Mouse (Mus musculus): ENCODE data around the gene Cckbr. TPM values are rescaled to one million over a fixed set of nuclear protein-coding genes. Genes with fewer than 3 reads are reported as not detected.
A peak's percentile ranks its signal among the peaks of the same experiment; 100 is the strongest.

Gene Cckbr
- polyA plus RNA-seq, 1 experiment from 2014 or later = 5.5 TPM

DNA sequence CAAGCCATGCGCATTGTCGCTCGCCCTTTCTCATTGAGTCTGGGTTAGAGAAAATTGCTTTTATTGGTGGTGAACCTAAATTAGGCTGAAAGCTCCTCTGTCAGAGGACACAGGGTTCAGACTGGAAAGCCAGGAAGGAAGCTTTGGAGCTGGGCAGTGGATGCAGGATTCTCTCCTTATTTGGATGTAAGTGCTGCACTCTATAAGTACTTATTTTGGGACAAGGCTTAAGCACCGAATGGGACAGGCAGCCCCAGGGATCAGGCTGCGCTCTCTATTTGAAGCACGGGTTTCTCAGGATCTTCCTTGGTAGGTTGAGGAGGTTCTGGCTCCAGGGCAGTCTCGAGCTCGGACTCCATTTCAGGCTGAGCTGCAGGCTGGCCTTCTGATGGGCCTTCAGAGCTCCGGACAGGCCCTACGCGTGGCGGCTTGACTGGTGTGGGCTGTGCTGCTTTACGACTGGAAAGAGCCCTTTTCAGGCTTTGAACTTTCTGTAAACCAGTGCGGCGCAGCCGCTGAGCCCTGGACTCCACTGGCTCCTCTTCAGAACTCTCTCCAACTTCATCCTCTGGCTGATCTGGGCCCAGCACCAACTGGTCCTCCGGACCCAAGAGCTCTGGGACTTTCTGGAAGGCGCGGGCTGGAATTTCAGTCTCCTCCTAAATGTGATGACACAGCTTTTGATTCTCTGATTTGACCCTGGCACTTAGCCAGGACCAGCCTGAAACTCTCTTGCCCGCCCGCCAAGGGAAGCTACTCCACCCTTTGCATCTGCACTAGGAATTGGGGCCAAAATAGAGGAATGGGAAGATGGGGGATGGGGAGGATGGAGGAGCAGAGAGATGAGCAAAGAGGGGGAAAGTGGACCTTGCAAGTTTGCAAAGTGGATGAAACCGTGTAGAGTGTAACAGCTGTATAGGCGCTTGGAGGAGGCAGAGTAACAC, 55.3 kb downstream of the Cckbr start:
- Histone ChIP-seq H3K9me3 (no peaks in the 10 kb centered on the region), H3K27me3 (no peaks in the 10 kb centered on the region), H3K4me2 (peak overlapping the region; percentile 89), H3K36me3 (no peaks in the 10 kb centered on the region), H3K9ac (peak overlapping the region; percentile 69; the same call in 1 of the 2 replicates), H3K27ac (replicated peaks) (peak overlapping the region; percentile 86), H3K4me1 (replicated peaks) (peaks cover 21% of the 10 kb centered on the region), H3K4me3 (peak overlapping the region; percentile 50)
- WGBS = 58% methylated on average over 23 of the region's 23 CpGs
- peak; percentile 2 for ATAC-seq (ENCODE audit: low FRiP score, low read depth)

DNA sequence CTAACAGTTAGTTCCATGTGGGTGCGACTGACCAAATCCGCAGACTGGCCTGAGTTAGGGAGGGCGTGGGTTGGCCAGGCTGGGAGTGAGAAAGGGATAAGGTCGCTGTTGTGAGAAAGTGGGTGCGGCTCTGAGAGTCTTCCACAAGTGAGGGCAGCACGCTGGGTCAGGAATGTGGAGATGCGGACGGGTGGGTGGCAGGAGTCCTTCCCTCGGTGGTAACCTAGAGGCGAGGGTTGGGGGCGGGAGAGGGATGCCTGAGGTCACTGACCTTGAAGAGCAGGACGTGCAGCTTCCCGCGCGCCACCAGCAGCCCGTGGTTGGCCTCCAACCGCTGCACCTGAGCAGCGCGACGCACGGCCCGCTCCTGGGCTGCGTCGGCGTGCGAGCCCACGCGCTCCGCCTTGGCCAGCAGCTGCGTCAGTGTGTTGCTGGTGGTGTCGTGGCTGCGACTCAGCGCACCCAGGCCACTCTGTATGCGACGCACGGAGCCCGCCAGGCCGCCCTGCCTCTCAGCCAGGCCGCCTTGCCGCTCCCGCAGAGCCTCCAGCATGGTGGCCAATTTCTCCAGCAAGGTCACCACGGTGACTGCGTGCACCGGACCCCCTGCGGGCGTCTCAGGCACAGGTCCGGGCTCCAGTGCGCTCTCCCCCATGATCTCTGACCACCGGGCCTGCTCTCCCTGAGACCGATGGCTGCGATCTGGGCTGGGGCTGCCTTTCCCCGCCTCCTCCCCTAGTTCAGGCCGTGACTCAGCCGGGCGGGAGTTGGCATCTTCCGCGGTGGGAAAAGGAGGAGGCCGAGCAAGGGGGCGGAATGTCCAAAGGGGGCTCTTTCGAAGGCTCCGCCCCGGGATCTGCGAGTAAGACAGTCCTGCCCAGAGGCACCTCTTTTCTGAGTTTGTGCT, 56.2 kb downstream of the Cckbr start, which contains the start of gene Cavin3:
Gene Cavin3 (minus strand): TSS at position 796 of the 907 bp plus-strand sequence.
- H3K9me3 ChIP-seq = no peaks in the 10 kb centered on the region
- 3% methylated on average over 63 of the region's 63 CpGs for WGBS

DNA sequence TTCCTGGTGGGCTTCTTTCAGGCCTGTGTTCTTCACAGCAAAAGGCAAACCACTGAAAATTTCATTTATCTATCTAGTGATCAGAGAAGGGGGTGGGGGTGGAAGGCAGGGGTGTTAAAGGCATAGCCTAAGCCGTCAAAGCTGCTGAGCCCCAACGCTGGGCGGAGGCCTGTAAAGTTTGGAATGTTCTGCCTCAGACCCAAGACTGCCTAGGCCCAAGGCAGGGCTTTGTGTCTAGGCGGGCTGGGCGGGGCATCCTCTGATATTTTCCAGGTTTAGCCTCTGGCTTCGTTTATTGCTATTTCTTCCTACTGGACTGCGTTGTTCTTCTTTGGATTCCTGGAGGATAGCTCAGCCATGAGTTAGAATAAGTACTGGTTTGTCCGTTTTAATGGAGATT, 56.9 kb downstream of the Cckbr start:
- Histone ChIP-seq H3K27me3 (no peaks in the 10 kb centered on the region), H3K4me2 (peak overlapping the region; percentile 89), H3K27ac (replicated peaks) (peak overlapping the region; percentile 86), H3K9me3 (no peaks in the 10 kb centered on the region), H3K36me3 (no peaks in the 10 kb centered on the region), H3K4me3 (peak overlapping the region; percentile 50), H3K4me1 (replicated peaks) (peaks cover 21% of the 10 kb centered on the region), H3K9ac (peak overlapping the region; percentile 69; the same call in 1 of the 2 replicates)
- ATAC-seq (ENCODE audit: low FRiP score, low read depth) = peak; percentile 16
- WGBS = 55% methylated on average over 8 of the region's 8 CpGs

More for the DNA sequence above, 56.2 kb downstream of the Cckbr start, which contains the start of gene Cavin3:
- Histone ChIP-seq H3K9ac (peak within 1 kb of the TSS; percentile 69), H3K36me3 (no peaks in the 10 kb centered on the region), H3K4me3 (peak within 1 kb of the TSS; percentile 50), H3K4me2 (peak within 1 kb of the TSS; percentile 89), H3K27ac (replicated peaks) (peak within 1 kb of the TSS; percentile 86), H3K27me3 (no peaks in the 10 kb centered on the region), H3K4me1 (replicated peaks) (peaks cover 21% of the 10 kb centered on the region)
- ATAC-seq (ENCODE audit: low FRiP score, low read depth) = peak; percentile 89

DNA sequence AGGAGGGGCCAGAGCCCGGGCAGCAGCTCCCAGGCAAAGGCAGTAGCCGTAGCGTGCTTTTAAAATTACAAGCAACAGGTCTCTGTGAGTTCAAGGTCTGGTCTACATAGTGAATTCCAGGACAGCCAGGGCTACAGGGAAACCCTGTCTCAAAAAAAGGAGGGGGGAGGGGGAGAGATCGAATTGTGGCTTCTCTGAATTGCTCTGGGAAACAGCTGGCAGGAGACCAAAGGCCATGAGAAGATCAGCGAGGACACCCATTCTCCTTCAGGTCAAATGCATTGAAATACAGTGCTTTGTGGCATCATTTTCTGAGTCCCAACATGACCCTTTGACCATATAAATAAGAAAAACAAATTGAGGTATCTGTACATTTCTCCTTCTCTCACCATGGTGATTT, 59.5 kb downstream of the Cckbr start:
- 78% methylated on average over 5 of the region's 5 CpGs for WGBS
- Histone ChIP-seq H3K9ac (no peak overlapping the region), H3K27ac (replicated peaks) (no peak overlapping the region), H3K27me3 (no peaks in the 10 kb centered on the region), H3K9me3 (no peaks in the 10 kb centered on the region), H3K4me1 (replicated peaks) (peaks cover 21% of the 10 kb centered on the region), H3K36me3 (no peaks in the 10 kb centered on the region), H3K4me2 (no peak overlapping the region), H3K4me3 (no peak overlapping the region)
- no peak for ATAC-seq (ENCODE audit: low FRiP score, low read depth)

DNA sequence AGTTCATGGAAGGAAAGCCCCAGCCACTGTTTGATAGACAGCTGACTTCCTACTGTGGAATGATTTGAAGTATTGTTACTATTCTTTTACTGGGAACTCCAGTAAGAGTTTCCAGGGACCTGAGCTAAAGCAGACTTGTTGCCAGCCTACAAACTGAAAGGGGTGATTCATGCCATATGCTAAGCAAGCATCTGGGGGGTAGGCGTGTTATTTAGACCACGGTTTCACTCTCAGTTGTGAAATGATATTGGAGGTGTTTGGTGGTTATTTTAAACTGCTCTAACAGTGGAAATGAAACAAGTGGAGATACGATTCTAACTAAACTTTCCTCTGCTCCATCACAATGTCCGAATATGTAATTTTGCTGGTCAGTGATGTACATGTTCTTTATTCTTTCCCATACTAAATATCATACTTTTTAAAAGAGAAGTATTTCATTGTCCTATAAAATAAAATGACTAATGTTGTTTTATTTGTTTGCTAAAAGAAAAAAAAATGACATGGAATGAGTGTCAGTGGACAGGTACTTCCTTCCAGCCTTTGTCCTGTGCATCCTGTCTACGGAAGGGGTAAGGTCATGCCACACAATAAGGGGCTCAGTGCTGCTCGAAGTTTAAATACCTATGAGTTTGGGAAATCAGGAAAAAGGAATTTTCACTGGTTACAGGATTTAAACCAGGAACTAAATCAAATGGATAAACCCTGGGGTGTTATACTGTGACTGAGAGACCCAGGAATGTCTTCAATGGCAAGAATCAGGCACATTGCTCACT, 61.8 kb downstream of the Cckbr start:
- Histone ChIP-seq H3K27me3 (no peaks in the 10 kb centered on the region), H3K4me1 (replicated peaks) (peaks cover 4% of the 10 kb centered on the region), H3K4me2 (no peak overlapping the region), H3K36me3 (no peaks in the 10 kb centered on the region), H3K27ac (replicated peaks) (no peak overlapping the region), H3K4me3 (no peak overlapping the region), H3K9ac (no peak overlapping the region), H3K9me3 (no peaks in the 10 kb centered on the region)
- 83% methylated on average over 6 of the region's 6 CpGs for WGBS
- no peak for ATAC-seq (ENCODE audit: low FRiP score, low read depth)

DNA sequence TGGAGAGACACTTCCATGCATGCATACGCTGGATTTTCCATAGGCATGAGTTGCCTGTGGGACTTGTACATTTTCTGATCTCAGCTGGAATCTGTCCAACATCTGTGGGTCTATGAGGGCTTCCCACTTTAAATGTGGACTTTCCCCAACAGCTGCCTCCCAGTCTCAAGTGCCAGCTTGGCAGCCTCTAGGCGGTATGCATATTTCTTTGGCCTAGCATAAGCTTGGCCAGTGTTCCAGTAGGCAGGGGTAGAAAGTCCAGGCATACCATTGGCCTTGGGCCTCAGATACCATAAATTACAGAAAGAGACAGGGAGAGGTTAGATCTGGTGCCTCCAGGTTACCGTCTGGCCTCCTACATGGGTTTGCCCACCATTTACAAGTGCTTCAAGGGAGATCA, 72.3 kb downstream of the Cckbr start:
- no peaks in the 10 kb centered on the region for H3K27me3 ChIP-seq
- no peaks in the 10 kb centered on the region for H3K9me3 ChIP-seq
- H3K27ac ChIP-seq (replicated peaks) = no peak overlapping the region
- H3K36me3 ChIP-seq = no peaks in the 10 kb centered on the region
- no peak overlapping the region for H3K9ac ChIP-seq
- H3K4me1 ChIP-seq (replicated peaks) = no peaks in the 10 kb centered on the region
- H3K4me3 ChIP-seq = no peak overlapping the region
- ATAC-seq (ENCODE audit: low FRiP score, low read depth) = no peak
- H3K4me2 ChIP-seq = no peak overlapping the region
- WGBS = 92% methylated on average over 3 of the region's 3 CpGs

DNA sequence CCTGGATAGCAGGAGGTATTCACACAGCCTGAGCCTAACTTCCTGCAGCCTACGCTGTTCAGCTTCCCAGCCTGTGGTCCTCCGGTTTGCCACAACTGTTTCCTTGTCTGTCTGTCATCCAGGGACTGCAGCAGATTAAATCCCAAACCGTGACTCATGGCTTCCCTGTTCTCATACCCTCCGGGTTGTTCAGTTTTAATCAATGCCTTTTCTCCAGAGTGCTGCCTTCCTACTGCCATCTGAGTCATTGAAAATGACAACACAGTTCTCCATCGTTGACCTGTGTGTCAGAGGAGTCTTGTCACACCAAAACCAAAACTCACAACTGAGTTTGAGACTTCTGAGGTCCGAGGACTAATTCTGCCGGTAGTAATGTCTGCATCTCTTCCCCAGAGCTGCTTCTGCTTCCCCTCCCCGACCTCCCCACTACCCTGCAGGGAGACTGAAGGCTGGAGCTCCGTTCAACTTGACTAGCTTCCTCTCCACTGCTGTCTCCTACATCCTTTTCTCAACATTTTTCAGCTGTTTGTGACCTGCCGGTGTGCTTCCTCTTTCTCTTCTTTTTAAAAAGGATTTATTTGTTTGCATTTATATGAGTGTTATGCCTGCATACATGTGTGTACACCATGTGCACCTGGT, 73.4 kb downstream of the Cckbr start:
- WGBS = 68% methylated on average over 10 of the region's 10 CpGs
- ATAC-seq (ENCODE audit: low FRiP score, low read depth) = no peak
- Histone ChIP-seq H3K36me3 (no peaks in the 10 kb centered on the region), H3K9me3 (no peaks in the 10 kb centered on the region), H3K4me3 (no peak overlapping the region), H3K27ac (replicated peaks) (no peak overlapping the region), H3K4me2 (no peak overlapping the region), H3K4me1 (replicated peaks) (no peaks in the 10 kb centered on the region), H3K27me3 (no peaks in the 10 kb centered on the region), H3K9ac (no peak overlapping the region)

DNA sequence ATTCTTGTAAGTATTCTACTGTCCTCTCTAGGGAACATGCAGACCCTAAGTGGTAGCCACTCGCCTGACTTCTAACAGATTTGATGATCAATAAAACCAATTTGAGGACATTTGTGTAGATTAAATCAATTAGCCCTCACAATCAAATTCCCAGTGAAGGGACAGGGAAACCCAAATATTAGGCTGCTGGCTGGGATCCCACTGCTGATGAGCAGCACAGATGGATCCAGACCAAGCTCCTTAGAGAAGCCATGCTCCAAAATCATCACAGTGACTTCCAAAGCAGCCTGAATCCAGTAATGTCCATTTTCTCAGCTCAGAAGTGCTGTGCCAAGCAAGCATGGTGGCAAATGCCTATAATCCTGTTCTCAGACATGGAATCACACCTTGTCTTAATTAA, 74.1 kb downstream of the Cckbr start:
- H3K9me3 ChIP-seq = no peaks in the 10 kb centered on the region
- no peak for ATAC-seq (ENCODE audit: low FRiP score, low read depth)
- no peak overlapping the region for H3K4me3 ChIP-seq
- H3K4me2 ChIP-seq = no peak overlapping the region
- no peaks in the 10 kb centered on the region for H3K4me1 ChIP-seq (replicated peaks)
- WGBS = 84% methylated on average over 1 of the region's 1 CpGs
- no peak overlapping the region for H3K27ac ChIP-seq (replicated peaks)
- H3K36me3 ChIP-seq = no peaks in the 10 kb centered on the region
- no peaks in the 10 kb centered on the region for H3K27me3 ChIP-seq
- H3K9ac ChIP-seq = no peak overlapping the region

DNA sequence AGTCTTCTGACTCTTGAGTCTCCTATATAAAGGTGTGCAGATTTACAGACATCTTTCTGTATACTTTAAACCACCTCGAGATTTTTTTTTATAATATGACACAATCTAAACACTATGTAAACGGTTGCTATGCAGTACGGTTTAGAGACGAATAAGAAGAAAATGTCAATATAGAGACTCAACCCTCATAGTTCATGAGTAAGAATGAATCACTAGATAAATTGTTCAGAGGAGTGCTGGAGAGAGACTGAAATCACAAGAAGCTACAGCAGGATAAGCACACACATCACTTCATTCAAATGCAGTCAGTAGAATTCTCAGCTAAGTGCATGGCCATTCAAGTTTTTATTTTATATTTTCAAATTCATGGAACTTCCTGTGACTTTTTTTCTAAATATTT, 76.5 kb downstream of the Cckbr start:
- Histone ChIP-seq H3K27ac (replicated peaks) (no peak overlapping the region), H3K9ac (no peak overlapping the region), H3K36me3 (no peaks in the 10 kb centered on the region), H3K27me3 (no peaks in the 10 kb centered on the region), H3K9me3 (no peaks in the 10 kb centered on the region), H3K4me1 (replicated peaks) (no peaks in the 10 kb centered on the region), H3K4me2 (no peak overlapping the region), H3K4me3 (no peak overlapping the region)
- ATAC-seq (ENCODE audit: low FRiP score, low read depth) = no peak
- 90% methylated on average over 4 of the region's 4 CpGs for WGBS

DNA sequence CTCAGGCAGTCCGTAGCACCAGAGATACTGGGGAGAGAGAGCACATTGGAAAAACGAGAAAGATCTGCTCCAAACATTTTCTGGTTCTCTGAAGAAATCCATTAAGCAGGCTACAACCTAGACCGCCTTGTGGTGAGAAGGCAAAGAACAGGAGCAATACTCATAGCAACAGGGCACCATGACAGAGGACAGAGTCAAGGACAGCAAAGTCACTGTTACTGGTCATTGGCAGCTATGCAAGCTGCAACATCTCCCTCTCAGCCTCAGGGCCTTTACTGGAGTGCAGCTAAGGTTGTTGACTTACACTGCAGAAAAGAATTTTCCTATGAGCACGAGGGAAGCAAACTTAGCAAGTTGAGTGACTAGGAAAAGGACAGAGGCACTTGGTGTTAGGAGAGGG, 81.7 kb downstream of the Cckbr start:
- no peak overlapping the region for H3K27ac ChIP-seq (replicated peaks)
- ATAC-seq (ENCODE audit: low FRiP score, low read depth) = no peak
- 83% methylated on average over 4 of the region's 4 CpGs for WGBS
- no peaks in the 10 kb centered on the region for H3K9me3 ChIP-seq
- no peak overlapping the region for H3K9ac ChIP-seq
- H3K36me3 ChIP-seq = no peaks in the 10 kb centered on the region
- H3K4me1 ChIP-seq (replicated peaks) = no peaks in the 10 kb centered on the region
- no peak overlapping the region for H3K4me2 ChIP-seq
- H3K27me3 ChIP-seq = no peaks in the 10 kb centered on the region
- no peak overlapping the region for H3K4me3 ChIP-seq

DNA sequence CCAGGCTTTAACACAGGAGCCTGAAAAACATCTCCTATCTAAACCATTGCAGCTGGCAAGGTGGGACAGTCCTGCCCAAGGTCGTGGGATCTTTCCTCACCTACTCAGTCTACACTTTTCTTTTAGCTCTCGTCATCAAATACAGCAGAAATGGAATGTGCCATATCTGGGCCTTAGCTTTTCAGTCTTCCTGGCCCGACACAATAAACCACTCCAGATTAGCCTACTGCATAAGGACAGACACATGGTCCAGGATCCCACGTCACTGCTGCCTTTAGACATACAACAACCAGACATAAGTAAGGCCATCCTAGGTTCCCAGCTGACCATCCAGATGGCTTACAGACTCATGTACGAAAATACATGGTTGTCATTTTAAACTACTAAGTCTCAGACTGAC, 84.6 kb downstream of the Cckbr start:
- Histone ChIP-seq H3K4me2 (no peak overlapping the region), H3K27me3 (no peaks in the 10 kb centered on the region), H3K9ac (no peak overlapping the region), H3K27ac (replicated peaks) (no peak overlapping the region), H3K9me3 (no peaks in the 10 kb centered on the region), H3K36me3 (no peaks in the 10 kb centered on the region), H3K4me1 (replicated peaks) (peaks cover 11% of the 10 kb centered on the region), H3K4me3 (no peak overlapping the region)
- no peak for ATAC-seq (ENCODE audit: low FRiP score, low read depth)
- 91% methylated on average over 5 of the region's 5 CpGs for WGBS
